Mouse (Mus musculus) embryonic facial prominence, embryonic 13.5 days (tissue): ENCODE measurements around the gene Vwa8. TPM values are rescaled to one million over a fixed set of nuclear protein-coding genes. Genes with fewer than 3 reads are reported as not detected.
A peak's percentile ranks its signal among the peaks of the same experiment; 100 is the strongest.

Experiments
- ATAC-seq: fragments of 200-750 bp; cut with Nextera tagmentation; 2 replicates; pipeline ENCODE4 v1.8.0; 2017; ENCODE audit warnings: low read depth; ENCODE audit not compliant: insufficient number of reproducible peaks, insufficient read depth, low FRiP score, low TSS enrichment
- H3K27ac ChIP-seq: fragments of 300-500 bp; sonication (generic); 2 replicates; pipeline ENCODE4 v1.5.1; 2015; ENCODE audit warnings: moderate library complexity, mild to moderate bottlenecking, inconsistent platforms
- H3K27me3 ChIP-seq: fragments of 300-500 bp; sonication (generic); 2 replicates; pipeline ENCODE4 v1.6.1; 2015; ENCODE audit warnings: mild to moderate bottlenecking, inconsistent platforms
- H3K36me3 ChIP-seq: fragments of 300-500 bp; sonication (generic); 2 replicates; pipeline ENCODE4 v1.6.1; 2015; ENCODE audit warnings: mild to moderate bottlenecking, inconsistent platforms
- H3K4me1 ChIP-seq: fragments of 300-500 bp; sonication (generic); 2 replicates; pipeline ENCODE4 v1.6.1; 2015; ENCODE audit warnings: inconsistent platforms
- H3K4me2 ChIP-seq: fragments of 300-500 bp; sonication (generic); 2 replicates; pipeline ENCODE4 v1.6.1; 2015; ENCODE audit warnings: moderate library complexity, mild to moderate bottlenecking, inconsistent platforms
- H3K4me3 ChIP-seq: fragments of 300-500 bp; sonication (generic); 2 replicates; pipeline ENCODE4 v1.5.1; 2015; ENCODE audit warnings: mild to moderate bottlenecking, inconsistent platforms
- H3K9ac ChIP-seq: fragments of 300-500 bp; sonication (generic); 2 replicates; pipeline ENCODE4 v1.6.1; 2015; ENCODE audit warnings: mild to moderate bottlenecking, inconsistent platforms
- H3K9me3 ChIP-seq: fragments of 300-500 bp; sonication (generic); 2 replicates; pipeline ENCODE4 v1.6.1; 2016; ENCODE audit warnings: inconsistent platforms
- WGBS: fragments of 180-500 bp; shearing (Covaris S2); methylation state at CpG from one replicate; pipeline ENCODE4 v1.1.7; 2015; ENCODE audit warnings: mixed read lengths; 5-methylcytosine and 5-hydroxymethylcytosine counted together
- polyA plus RNA-seq: library from polyadenylated mRNA; unstranded; fragments of >200 nt; fragmentation: Nextera tagmentation; extraction: Ambion mirVana; gene quantifications from 2 replicates; pipeline ENCODE4 v1.2.1, GENCODE M21; 2015

The Vwa8 gene
- polyA plus RNA-seq, 1 experiment from 2014 or later, result 10.4 TPM

DNA sequence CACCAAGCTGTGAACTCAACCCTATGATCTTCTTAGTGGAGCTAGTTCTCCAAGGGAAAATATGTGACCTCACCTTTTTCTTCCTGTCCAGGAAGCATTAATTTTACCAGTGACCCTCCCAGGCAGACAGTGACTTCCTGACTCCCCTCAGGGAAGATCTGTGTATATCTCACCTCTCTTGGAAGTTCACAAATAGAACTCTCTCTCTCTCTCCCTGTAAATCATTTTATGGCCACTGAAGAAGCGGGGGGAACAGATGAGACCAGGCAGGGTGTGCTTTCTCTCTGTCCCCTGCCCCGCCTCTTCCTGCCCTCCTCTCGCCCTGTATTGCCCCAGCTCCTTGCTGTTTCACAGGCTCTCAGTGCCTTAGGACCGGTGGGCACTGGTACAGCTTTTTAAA is 315.5 kb downstream of the Vwa8 start:
- H3K36me3 ChIP-seq, result no peaks in the 10 kb centered on the region
- H3K9me3 ChIP-seq, result no peaks in the 10 kb centered on the region
- no peak overlapping the region for H3K9ac ChIP-seq

GRCm38 (mm10) chr14:79164925-79165324 is 316.1 kb downstream of the Vwa8 start:
- Histone ChIP-seq H3K27me3 (no peaks in the 10 kb centered on the region), H3K4me3 (no peak overlapping the region), H3K9ac (no peak overlapping the region), H3K4me1 (peaks cover 10% of the 10 kb centered on the region), H3K9me3 (no peaks in the 10 kb centered on the region), H3K27ac (no peak overlapping the region), H3K36me3 (no peaks in the 10 kb centered on the region), H3K4me2 (no peak overlapping the region)
- ATAC-seq, result no peak
- 92% methylated on average over 2 of the region's 2 CpGs for WGBS

More for the DNA sequence above, 315.5 kb downstream of the Vwa8 start:
- Histone ChIP-seq H3K27me3 (no peaks in the 10 kb centered on the region), H3K27ac (no peak overlapping the region), H3K4me3 (no peak overlapping the region), H3K4me1 (peaks cover 10% of the 10 kb centered on the region), H3K4me2 (no peak overlapping the region)
- WGBS, result 85% methylated on average over 4 of the region's 4 CpGs
- ATAC-seq, result no peak

GRCm38 (mm10) chr14:79174526-79174925 is 325.7 kb downstream of the Vwa8 start:
- 94% methylated on average over 4 of the region's 4 CpGs for WGBS
- no peak for ATAC-seq

GRCm38 (mm10) chr14:79177754-79178153 is 328.9 kb downstream of the Vwa8 start:
- Histone ChIP-seq H3K36me3 (peaks cover 16% of the 10 kb centered on the region), H3K9ac (no peak overlapping the region), H3K27me3 (no peaks in the 10 kb centered on the region), H3K27ac (no peak overlapping the region), H3K9me3 (no peaks in the 10 kb centered on the region), H3K4me2 (no peak overlapping the region), H3K4me1 (peaks cover 31% of the 10 kb centered on the region), H3K4me3 (no peak overlapping the region)
- peak; percentile 58; the same call in 1 of the 2 replicates for ATAC-seq
- WGBS, result 83% methylated on average over 7 of the region's 7 CpGs

More at GRCm38 (mm10) chr14:79174526-79174925, 325.7 kb downstream of the Vwa8 start:
- Histone ChIP-seq H3K9ac (no peak overlapping the region), H3K27me3 (no peaks in the 10 kb centered on the region), H3K27ac (no peak overlapping the region), H3K4me1 (peaks cover 2% of the 10 kb centered on the region; the same call in 1 of the 2 replicates), H3K4me2 (no peak overlapping the region), H3K36me3 (peaks cover 16% of the 10 kb centered on the region), H3K9me3 (no peaks in the 10 kb centered on the region), H3K4me3 (no peak overlapping the region)

DNA sequence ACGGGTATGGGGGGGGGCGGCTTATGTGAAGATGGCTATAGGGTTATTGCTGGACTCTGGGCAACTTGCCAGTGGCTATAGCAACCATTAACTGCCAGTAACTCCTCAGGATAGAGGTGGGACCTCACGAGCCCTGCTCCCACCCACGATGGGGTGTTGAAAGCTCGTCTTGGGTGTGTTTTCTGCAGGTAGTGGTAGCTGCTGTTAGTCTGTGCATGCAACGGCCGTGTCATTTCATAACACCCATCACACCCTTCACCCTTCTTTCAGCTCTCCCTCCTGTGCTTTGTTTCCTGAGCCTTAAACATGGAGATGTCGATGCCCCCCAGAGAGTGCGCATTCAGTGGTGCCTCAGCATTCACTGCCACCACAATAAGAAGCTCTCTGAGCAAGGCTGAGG is 329.4 kb downstream of the Vwa8 start:
- 88% methylated on average over 9 of the region's 9 CpGs for WGBS

GRCm38 (mm10) chr14:79180078-79180730 is 331.4 kb downstream of the Vwa8 start:
- WGBS, result 43% methylated on average over 12 of the region's 12 CpGs
- Histone ChIP-seq H3K4me2 (no peak overlapping the region), H3K27me3 (no peaks in the 10 kb centered on the region), H3K36me3 (peaks cover 7% of the 10 kb centered on the region), H3K9ac (no peak overlapping the region), H3K27ac (peak overlapping the region; percentile 57), H3K9me3 (no peaks in the 10 kb centered on the region), H3K4me3 (no peak overlapping the region), H3K4me1 (peaks cover 49% of the 10 kb centered on the region)
- ATAC-seq, result no peak

More for the DNA sequence above, 329.4 kb downstream of the Vwa8 start:
- no peaks in the 10 kb centered on the region for H3K9me3 ChIP-seq
- H3K4me2 ChIP-seq, result no peak overlapping the region
- no peak overlapping the region for H3K4me3 ChIP-seq
- peaks cover 16% of the 10 kb centered on the region for H3K36me3 ChIP-seq
- peaks cover 36% of the 10 kb centered on the region for H3K4me1 ChIP-seq
- no peak overlapping the region for H3K27ac ChIP-seq
- ATAC-seq, result no peak
- H3K27me3 ChIP-seq, result no peaks in the 10 kb centered on the region
- no peak overlapping the region for H3K9ac ChIP-seq

- Histone ChIP-seq H3K27me3 (no peaks in the 10 kb centered on the region), H3K9me3 (peaks cover 5% of the 10 kb centered on the region; the same call in 1 of the 2 replicates), H3K4me3 (no peak overlapping the region), H3K9ac (no peak overlapping the region), H3K4me1 (peaks cover 49% of the 10 kb centered on the region), H3K27ac (0 out of 2 replicates have a peak overlapping the region, but pooled peaks have one; percentile 13), H3K4me2 (no peak overlapping the region), H3K36me3 (0 out of 2 replicates have a peak, but pooled peaks cover 6% of the 10 kb centered on the region)
- ATAC-seq, result no peak
- WGBS, result 45% methylated on average over 8 of the region's 8 CpGs
Observed at GRCm38 (mm10) chr14:79181748-79182147, 332.9 kb downstream of the Vwa8 start.

DNA sequence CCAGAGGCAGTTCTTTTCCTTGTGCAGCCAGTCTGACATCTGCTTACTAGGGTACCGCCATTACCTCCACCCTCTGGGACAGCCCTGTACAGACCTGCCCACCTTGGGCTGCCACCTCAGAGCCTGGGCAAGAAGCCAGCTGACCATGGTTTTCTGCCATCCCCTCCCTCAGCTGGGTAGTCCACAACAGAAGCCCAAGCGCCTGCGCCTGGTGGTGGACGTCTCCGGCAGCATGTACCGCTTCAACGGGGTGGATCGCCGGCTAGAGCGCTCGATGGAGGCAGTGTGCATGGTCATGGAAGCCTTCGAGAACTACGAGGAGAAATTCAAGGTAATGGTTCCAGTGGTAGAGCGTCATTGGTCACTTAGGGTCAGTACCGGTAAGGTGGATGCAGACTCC is 333.9 kb downstream of the Vwa8 start:
- Histone ChIP-seq H3K4me1 (peaks cover 49% of the 10 kb centered on the region), H3K4me2 (no peak overlapping the region), H3K27me3 (no peaks in the 10 kb centered on the region), H3K27ac (peak overlapping the region; percentile 69), H3K9ac (no peak overlapping the region), H3K36me3 (0 out of 2 replicates have a peak, but pooled peaks cover 6% of the 10 kb centered on the region), H3K4me3 (no peak overlapping the region), H3K9me3 (peaks cover 9% of the 10 kb centered on the region; the same call in 1 of the 2 replicates)
- ATAC-seq, result no peak
- 92% methylated on average over 15 of the region's 15 CpGs for WGBS

DNA sequence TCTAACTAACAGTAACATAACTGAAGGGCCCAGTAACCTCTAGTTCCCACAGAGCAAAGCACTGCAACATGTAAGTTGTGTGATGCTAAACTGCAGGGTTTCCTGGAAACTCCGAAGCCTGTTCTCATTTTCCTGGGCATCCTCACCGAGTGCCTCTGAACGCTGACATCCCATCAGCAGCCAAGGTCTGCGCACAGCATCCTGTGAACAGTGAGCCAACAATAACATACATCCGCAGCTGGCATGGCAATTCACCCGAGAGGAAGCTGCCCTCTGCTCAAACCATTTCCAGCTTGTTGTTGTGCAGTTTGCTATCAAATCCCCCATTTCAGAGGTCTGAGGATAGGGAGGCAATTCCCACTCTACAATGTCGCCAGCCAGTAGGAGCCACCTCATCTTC is 334.4 kb downstream of the Vwa8 start:
- no peak for ATAC-seq
- Histone ChIP-seq H3K9me3 (peaks cover 9% of the 10 kb centered on the region; the same call in 1 of the 2 replicates), H3K4me1 (peaks cover 47% of the 10 kb centered on the region), H3K4me3 (no peak overlapping the region), H3K4me2 (no peak overlapping the region), H3K36me3 (0 out of 2 replicates have a peak, but pooled peaks cover 6% of the 10 kb centered on the region), H3K9ac (no peak overlapping the region), H3K27ac (peak overlapping the region; percentile 69), H3K27me3 (no peaks in the 10 kb centered on the region)
- 67% methylated on average over 7 of the region's 7 CpGs for WGBS

DNA sequence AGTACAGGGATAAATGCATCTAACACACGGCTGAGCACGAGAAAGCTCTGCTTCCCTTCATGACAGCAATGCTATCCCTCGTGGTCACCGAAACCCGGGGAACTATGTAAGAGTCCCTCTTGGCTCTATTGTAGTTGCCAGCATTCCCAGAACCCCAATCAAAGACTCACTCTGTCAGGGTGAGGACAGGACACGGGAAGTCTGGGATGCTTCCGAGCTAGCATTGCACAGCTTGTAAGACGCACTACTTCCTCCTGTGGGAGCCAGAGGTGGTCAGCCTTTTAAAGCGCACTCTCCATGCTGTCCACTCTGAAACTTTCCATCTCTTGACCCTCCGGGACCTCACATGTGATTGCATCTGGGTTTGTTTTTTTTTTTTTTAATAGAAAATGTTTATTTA is 335.2 kb downstream of the Vwa8 start:
- peaks cover 9% of the 10 kb centered on the region; the same call in 1 of the 2 replicates for H3K9me3 ChIP-seq

DNA sequence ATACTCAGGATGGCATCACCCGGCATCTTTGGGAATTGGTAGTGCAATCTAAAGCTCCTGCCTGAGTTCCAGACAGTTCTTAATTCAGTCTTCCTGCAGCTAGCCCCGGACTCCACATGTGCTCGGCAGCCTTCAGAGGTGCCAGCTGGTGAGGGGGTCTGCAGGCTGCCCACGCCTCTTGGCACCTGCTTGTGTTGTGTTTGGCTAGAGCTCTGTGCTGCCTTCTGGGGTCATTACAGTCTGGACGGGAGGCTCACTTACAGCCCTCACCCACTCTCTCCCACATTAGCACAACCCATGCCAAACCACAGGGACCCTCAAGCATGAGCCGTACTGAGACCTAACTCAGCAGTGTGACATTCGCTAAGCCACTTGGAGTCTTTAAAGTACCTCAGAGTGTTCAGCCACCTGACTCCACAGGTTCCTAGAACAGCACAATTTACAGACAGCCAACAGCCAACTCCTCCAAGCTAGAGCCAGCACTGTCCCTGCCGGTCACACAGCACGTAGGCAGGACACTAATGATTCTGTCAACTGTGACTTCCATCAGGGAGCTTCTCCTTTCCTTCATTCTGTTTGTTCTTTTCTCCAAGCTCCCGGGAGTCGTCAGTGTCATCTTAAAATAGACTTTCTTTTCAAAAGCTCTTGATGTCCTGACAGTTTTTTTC is 336.3 kb downstream of the Vwa8 start:
- Histone ChIP-seq H3K27me3 (no peaks in the 10 kb centered on the region), H3K4me3 (no peak overlapping the region), H3K9ac (no peak overlapping the region), H3K4me2 (no peak overlapping the region), H3K9me3 (peaks cover 9% of the 10 kb centered on the region; the same call in 1 of the 2 replicates), H3K36me3 (0 out of 2 replicates have a peak, but pooled peaks cover 6% of the 10 kb centered on the region), H3K27ac (peak overlapping the region; percentile 24; the same call in 1 of the 2 replicates), H3K4me1 (peaks cover 40% of the 10 kb centered on the region)
- WGBS, result 81% methylated on average over 11 of the region's 11 CpGs
- no peak for ATAC-seq

More for the DNA sequence above, 335.2 kb downstream of the Vwa8 start:
- Histone ChIP-seq H3K4me3 (no peak overlapping the region), H3K4me2 (no peak overlapping the region), H3K27ac (peak overlapping the region; percentile 48; the same call in 1 of the 2 replicates), H3K27me3 (no peaks in the 10 kb centered on the region), H3K36me3 (0 out of 2 replicates have a peak, but pooled peaks cover 6% of the 10 kb centered on the region), H3K4me1 (peaks cover 47% of the 10 kb centered on the region), H3K9ac (no peak overlapping the region)
- WGBS, result 81% methylated on average over 10 of the region's 10 CpGs
- ATAC-seq, result no peak
